Mouse (Mus musculus): ENCODE data around the gene Lgr4.
"Not testable (repeated sequence)": the region's sequence is repeated elsewhere in the genome, so short reads cannot be mapped to it uniquely, and the experiment has no call there.

The Lgr4 gene

DNA sequence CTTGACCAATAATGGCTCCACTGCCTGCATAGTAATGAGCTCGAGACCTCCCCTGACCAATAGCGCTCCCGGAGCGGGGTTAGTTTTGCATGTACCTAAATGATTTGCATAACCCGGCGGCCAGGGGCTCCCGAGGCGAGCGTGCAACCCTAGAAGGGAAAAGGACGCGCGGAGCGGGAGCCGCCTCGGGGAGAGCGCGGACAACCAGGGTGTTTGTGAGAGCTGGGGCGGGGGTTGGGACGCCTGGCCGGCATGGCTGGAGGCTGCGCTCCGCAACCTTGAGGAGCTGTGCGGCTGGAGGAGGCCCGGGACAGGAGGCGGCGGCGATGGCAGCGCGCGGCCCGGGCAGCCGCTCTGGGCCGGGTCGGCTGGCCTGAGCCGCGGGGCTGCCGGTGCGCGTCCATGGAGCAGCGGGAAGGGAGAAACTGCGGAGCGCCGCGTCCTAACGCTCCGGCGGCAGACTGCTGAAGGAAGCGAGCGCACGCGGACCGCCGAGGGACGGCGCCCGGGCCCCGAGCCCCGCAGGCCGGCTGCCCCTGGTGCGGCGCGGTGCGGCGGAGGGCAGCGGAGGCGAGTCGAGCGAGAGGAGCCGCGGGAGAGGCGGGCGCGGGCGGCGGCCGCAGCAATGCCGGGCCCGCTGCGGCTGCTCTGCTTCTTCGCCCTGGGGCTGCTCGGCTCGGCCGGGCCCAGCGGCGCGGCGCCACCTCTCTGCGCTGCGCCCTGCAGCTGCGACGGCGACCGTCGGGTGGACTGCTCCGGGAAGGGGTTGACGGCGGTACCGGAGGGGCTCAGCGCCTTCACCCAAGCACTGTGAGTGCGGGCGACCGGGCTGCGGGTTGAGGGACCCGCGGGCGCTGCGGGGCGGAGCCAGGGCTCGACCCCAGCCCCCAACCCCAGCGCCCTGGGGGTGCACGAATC is at the start of gene Lgr4:
Lgr4 (plus strand) TSS at position 152 of the 918 bp plus-strand sequence.
- peak; percentile 80 to 83 for DNase-seq (ENCODE audit: low spot score in 2 of 2)

DNA sequence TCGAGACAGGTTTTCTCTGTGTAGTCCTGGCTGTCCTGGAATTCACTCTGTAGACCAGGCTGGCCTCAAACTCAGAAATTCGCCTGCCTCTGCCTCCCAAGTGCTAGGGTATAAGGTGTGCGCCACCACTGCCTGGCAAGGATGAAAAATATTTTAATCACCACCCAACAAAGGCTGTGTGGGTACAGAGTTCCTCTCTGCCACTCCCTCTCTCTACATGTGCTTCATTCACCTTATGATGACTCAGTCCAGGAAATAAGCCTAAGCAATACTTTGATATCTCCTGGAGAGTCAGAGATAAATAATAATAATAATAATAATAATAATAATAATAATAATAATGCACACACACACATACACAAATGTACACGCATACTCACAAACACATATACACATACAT is 38.0 kb upstream of the Lgr4 start:
- DNase-seq (ENCODE audit: low spot score in 2 of 2), result not testable (repeated sequence)

DNA sequence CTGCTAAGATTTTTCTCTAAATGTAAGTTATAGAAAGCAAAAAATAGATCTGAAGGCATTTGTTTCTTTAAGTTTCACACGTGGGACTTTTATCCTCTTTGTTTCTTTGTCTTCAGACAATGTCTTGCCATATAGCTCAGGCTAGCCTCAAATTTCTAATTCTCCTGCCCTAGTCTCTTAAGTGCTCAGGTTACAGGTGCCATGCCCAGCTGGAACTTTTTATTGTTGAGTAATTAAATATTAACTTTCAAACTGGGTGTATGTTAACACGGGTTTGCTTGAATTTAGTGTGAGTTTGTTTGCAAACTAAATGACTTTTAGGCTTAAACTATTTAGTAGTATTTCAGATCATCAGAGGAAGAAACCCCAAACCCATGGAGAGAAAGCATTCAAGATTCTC is 36.3 kb upstream of the Lgr4 start:
- no peak for DNase-seq (ENCODE audit: low spot score in 2 of 2)

DNA sequence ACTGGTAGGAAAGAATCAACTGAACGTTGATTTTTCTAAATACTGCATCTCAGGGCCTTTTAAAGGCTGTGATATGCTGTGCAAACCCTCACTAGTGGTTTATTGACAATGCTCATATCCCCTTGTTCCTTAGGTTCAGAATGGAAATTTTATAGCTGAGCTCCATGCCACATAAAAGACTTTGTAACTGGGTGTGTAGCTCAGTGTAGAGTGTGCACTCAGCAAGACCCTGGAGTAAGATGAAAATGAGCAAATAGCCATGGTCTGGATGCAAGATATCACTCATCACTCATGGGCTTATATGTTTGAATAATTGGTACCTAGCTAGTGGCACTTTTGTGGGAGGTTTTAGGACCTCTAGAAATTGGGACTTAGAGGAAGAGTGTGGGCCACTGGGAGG is 35.8 kb upstream of the Lgr4 start:
- DNase-seq (ENCODE audit: low spot score in 2 of 2), result no peak

DNA sequence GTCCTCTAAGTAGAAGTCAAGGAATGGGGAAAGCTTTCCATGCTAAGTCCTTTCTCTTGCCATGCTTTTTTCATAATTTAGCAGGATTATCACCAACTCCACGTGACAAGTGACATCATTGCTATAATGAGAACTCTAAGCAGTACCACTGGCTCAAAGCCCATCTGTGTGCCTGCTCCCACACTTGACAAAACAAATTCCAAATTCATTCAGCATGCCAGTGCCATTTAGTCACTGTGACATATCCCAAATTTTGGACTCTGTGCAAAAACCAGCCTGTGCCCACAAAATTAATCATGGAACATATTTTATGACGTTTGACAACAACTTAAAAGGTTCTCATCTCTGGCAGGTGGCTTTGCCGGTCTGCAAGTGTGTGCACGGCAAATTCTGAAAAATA is 33.3 kb upstream of the Lgr4 start:
- DNase-seq (ENCODE audit: low spot score in 2 of 2), result no peak

DNA sequence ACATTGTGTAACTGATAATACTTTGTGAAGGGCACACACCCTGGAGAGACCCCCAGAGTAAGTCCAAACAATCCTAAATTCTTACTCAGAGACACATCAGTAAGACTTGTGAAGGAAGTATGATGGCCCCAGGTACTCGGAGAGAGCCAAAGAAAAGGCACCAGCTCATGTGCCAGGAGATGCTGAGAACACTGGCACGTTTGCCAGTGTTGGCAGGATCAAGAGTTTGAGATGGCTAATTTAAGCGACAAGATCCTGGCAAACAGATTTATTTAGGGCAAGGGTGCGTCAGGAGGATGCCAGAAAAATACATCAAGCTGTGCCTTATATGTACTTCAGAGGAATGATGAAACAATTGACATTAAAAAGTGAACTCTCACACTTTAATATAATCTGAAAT is 32.9 kb upstream of the Lgr4 start:
- no peak for DNase-seq (ENCODE audit: low spot score in 2 of 2)

DNA sequence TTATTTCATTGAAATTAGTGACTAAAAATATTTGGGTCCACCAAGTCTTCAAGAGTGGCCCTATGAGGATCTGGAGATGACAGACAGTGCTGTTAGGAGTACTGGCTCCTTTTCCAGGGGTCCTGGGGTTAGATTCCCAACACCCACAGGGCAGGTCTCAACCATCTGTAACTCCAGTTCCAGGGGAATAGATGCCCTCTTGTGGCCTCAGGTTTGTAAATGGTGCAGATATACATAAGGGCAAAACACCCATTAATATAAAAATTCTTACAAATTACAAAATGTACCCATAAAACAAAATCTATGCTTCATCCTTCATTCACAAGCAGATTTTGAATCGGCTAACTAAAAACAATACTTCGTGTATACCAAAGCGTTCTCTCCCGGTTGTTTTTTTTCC is 27.4 kb upstream of the Lgr4 start:
- DNase-seq (ENCODE audit: low spot score in 2 of 2), result no peak

DNA sequence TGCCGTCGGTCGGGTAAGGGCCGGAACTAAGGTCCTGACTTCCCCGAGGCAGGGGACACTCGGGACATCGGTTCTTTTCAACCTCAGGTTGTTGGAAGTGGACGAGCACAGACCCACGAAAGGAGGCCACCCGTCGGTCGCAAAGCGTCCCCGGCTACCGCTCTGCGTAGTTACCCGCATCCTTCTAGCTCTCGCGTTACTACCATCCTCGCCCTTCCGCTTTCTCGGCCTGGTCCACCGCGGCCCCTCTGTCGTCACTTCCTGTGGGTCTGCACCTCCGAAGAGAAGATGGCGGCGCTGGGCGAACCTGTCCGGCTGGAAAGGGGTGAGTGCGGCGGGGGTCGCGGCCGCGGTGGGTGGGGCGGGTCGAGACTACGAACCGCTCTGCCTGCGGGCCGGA is 26.9 kb upstream of the Lgr4 start, which contains the start of gene Lin7c:
Lin7c (plus strand) TSS at position 257 of the 400 bp plus-strand sequence.
- peak; percentile 93 for DNase-seq (ENCODE audit: low spot score in 2 of 2)

DNA sequence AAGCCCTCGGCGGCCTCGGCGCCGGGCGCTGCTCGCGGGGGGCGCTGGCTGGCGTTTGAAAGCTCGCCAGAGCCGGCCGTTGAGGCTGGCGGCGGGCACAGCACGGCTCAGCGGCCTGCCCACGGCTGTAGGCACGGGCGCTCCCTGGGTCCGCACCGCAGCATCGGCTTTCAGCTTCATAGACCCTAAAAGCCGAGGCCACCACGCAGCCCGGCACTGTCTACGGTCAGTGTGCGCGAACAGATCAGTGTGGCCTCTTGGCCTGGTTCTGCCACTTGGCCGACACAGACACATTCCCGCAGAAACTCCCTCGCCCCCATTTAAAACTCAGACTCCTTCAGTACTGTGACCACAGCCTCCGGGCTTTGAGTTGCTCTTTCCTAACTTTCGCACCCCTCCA is 26.4 kb upstream of the Lgr4 start:
- no peak for DNase-seq (ENCODE audit: low spot score in 2 of 2)

DNA sequence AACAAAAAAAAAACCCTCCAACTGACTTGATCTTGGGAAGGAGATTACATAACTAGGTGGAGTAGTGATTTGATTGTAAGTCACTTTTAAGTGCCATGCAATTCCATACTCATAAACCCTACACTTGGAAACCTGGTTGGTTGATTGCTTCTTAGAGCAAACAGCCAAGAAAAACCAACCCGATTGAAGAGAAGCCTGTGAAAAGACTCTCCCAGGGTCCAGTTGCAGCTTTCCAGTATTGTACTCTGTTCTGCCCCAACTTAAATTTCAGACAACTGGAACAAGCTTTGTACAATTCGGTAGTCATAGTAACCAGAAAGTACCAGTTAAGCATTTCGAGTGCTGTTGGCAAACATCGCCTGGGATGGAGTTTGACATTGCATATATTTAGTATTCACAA is 26.0 kb upstream of the Lgr4 start:
- no peak for DNase-seq (ENCODE audit: low spot score in 2 of 2)

DNA sequence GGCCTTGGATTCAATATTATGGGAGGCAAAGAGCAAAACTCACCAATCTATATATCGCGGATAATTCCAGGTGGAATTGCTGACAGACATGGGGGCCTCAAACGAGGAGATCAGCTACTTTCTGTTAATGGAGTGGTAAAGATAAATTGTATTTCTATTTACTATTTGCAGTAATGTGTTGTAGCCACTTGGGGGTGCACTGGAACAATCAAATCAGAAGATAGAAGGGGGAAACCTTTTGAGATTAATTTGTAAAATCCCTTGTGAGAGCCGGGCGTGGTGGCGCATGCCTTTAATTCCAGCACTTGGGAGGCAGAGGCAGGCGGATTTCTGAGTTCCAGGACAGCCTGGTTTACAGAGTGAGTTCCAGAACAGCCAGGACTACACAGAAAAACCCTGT is 21.1 kb upstream of the Lgr4 start:
- no peak for DNase-seq (ENCODE audit: low spot score in 2 of 2)

DNA sequence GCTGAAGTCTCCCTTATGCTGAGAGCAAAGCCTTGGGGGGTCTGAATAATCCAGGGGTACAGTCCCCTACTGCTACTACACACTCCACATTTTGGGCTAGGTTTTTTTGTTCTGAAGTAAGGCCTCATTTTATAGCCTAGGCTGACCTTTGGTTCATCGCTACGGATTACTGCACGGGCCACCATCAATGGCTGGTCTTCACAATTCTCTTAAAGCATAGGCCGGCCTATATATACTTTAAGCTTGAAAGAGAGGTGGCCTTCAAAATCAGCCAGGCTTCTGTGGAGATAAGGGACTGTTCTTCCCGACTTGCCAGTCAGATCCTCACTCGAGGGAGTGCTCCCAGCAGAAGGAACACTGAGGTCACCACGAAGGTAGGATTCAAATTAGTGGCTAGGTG is 14.6 kb upstream of the Lgr4 start:
- no peak for DNase-seq (ENCODE audit: low spot score in 2 of 2)

DNA sequence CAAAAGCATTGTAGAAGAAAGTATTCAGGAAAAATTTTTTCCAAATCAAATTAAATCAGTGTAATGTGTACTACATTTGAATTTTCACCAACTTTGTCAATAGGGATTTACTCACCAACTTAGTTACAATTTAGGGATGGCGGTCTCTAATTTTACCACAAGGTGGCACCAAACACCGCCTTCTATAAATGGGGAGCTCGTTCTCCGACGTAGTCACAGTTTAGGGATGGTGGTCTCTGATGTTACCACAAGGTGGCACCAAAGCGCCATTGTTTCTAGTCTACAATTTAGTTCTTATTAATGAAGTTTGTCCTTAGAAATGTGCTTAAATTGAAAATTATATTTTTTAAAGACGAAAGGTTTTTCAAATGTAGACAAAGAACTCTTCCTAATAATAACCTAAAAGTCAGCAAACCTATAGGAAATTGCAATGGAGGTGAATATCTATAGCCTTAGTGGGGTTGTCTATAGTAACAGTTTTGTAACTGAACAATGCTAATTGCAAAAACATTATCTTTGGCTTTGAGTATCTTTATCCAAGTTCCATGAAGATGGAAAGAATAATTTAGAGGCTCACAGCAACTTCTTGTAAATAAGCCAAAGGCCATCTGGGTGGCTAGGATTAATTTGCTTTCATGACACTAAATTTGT is 13.2 kb upstream of the Lgr4 start:
- DNase-seq (ENCODE audit: low spot score in 2 of 2), result peak; percentile 76 to 84

DNA sequence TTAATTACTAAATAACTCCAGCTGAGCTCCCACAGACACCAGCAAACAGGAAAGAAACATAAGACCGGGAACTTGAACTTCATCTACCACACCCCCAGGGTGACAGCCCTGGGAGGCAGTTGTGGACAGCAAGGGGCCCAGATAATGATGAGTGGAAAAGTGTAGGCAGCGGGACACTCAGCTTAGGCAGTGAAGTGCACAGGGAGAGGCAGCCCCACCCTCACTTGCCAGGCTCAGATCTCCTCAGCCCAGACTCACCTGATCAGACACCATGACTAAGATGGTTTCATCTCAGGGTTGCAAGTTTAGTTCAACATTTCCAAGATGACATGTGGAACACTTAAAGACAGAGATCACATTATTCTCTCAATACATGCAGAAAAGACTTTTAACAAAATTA is 8.3 kb upstream of the Lgr4 start:
- no peak for DNase-seq (ENCODE audit: low spot score in 2 of 2)

DNA sequence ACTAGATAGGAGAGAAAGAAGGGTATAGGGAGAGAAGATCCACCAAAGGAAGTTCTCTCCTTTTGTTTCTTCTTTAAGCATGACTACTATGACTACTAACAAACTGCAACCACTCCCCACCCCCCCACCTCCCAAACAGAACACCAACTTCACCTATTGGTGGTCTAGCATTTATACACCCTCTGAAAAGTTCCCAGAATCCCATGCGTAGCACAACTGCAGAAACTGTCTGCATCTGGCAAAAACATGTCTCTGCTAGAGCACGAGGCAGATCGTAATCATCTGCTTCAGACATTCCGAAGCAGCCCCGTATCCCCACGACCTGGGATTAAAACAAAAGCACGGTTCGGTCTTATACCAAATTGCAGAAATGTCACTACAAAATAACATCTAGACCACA is 5.2 kb upstream of the Lgr4 start:
- no peak for DNase-seq (ENCODE audit: low spot score in 2 of 2)

DNA sequence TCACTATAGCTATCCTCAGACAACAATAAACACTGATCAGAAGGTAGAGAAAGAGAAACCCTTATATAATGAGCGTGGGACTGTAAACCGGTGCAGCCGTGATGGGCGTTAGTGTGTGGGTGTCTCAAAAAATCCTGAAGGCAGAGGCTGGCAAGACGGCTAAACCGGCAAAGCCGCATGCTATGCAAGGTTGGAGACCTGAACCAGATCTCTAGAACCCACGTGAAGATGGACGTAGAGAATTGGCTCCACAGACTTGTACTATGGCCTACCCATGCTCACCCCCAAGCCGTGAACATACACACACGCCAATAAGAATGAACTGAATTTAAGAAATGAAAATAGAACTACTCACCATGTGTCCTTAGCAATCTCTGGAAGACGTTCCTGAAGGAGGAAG is 4.7 kb upstream of the Lgr4 start:
- DNase-seq (ENCODE audit: low spot score in 2 of 2), result no peak

DNA sequence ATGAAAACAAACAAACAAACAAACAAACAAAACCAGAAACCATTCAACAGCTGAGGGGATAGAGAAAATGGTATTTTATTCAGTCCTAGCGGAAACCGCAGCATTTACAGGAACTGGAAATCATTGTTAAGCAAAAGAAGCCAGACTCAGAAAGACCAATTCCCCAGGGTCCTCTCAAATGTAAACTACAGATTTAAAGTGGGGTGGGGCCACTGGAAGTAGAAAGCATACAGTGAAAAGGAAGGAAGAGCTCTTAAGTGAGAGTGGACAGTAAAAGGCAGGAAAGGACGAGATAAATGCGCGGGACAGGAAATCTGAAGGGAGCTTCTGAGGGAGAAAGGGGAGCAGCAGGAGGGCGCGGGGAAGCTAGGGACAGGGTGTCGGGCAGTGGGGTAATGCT is 4.2 kb upstream of the Lgr4 start:
- no peak for DNase-seq (ENCODE audit: low spot score in 2 of 2)

DNA sequence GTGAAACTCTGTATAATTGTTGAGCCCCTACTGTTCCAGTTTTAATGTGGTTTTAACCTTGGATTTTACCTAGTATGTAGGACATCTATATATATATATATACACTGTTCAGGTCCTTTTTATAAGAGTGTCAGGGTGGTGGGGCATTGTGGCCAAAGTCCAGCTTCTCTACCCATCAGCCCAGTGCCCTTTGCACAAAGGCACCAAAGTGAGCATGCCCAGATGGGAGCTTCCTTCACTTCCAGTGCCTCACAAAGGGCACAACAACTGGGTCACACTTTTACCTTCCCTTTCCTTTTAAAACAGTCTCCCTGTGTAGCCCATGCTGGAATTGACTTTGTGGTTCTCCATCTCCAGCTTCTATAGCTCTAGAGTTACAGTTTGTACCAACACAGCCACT is 2.8 kb upstream of the Lgr4 start:
- no peak for DNase-seq (ENCODE audit: low spot score in 2 of 2)

DNA sequence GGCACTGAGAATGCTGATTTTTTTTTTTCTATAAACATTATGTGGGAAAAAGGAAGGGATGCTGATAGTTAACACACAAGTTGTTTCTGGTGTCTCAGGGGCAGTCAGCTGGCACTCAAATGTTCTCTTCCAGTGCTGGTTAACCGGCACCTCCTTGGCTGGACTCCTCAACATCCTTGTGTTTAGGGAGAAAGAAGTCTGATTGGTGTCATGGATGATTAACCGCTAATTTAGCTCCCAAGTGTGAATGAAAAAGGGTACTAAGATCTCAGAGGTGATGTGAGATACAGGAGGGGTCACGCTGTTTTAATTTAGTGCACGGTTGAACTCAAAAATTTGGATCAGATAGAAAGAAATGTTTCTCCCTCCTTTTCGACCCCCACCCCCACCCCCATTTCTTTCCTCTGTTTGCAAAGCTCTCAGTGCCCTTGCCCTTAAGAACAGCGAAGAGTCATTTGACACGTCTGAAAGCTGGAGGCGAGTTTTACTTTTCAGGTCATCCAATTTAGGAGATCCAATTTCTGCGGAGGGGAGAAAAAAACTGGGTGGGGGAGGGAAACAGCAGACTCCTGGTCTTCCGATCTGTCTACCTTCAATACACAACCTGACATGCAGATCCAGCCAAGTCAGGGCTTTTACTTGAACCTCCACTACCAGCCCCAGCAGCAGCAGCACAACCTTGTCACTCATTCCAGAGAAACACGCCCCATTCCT is 508 bp upstream of the Lgr4 start:
- DNase-seq (ENCODE audit: low spot score in 2 of 2), result no peak

DNA sequence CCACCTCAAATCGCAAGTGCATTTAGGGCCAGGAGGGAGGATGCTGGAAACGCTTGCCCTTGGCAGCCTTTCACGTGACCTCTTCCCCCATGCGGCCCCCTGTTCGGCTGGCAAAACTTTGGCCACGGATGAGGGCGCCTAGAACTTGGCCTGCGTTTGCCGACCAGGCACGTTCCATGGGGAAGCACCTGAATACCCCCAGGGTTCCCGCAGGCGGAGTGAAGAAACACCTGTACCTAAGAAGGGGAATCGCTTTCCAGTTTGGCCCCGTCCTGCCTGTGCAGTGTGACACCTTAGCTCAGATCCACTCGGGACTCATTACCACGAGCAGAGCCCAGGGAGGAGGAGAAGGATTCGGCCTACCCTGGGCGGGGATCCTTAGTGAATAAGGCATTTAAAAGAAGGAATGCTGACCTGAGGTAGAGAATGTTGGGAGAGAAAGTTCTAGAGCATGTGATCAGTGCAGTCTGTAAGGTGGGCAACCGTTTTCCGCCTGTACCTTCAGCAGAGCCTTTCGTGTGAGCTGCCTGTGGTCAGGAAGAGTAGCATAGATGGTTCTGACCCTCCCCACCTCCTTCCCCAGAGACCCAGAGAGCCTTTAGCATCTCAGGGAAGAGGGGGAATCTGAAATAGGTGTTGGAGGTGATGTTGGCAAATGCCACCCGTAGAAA is 1.3 kb downstream of the Lgr4 start:
- DNase-seq (ENCODE audit: low spot score in 2 of 2), result no peak

DNA sequence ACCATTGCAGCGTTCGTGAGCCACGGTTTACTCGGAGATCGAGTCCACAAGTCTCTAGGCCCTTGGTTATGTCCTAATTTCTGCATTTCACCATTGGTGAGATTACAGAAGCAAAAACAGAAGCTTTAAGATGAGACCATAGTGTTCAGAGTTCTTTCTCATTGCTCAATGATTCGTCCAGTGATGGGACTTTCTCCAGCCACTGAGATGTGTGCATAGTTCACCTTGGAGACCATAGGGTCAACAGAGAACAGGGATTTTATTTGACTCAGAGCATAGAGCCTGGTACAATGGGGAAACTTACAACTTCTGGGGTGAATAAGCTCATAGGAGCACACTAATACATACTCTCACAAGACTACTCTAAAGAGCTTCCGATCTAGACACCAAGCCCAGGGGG is 3.0 kb downstream of the Lgr4 start:
- no peak for DNase-seq (ENCODE audit: low spot score in 2 of 2)

All from spleen, postnatal 36 days (tissue).